Mouse (Mus musculus): Measurements from ENCODE around the gene Prss33.

DNA sequence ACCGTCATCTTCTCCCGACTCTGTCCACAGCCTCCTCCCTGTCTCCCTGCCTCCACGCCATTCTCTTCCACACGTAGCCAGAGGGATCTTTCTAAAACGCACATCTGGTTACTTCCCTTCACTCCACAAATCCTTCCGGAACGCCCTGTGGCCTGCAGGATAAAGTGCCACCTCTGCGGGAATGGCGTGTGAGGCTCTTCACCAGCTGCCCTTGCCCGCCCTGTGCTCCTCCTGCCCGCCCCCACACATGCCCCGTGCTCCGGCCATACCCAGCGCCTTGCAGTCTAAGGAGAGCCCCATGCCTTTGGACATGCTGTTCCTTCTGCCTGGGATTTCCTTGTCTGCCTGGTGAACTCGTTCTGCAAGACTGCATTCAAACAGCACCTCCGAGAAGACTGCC lies 12.8 kb downstream of the Prss33 start:
- TF ChIP-seq CTCF (IDR thresholded peaks at IDR 0.05; ENCODE audit: control insufficient read depth, insufficient read depth, low read length): no peak
- TF ChIP-seq POLR2A (IDR thresholded peaks at IDR 0.05; ENCODE audit: borderline replicate concordance, control insufficient read depth, low read depth, low read length): 0 out of 2 replicates have a peak, but pooled peaks have one; percentile 12
